Mouse (Mus musculus) hindbrain, embryonic 14.5 days (tissue): Measurements from ENCODE around the gene Lyrm9. TPM values are rescaled to one million over a fixed set of nuclear protein-coding genes. Genes with fewer than 3 reads are reported as not detected.
"Not testable (repeated sequence)": the region's sequence is repeated elsewhere in the genome, so short reads cannot be mapped to it uniquely, and the experiment has no call there.

ENCODE experiments used
- ATAC-seq: fragments of 200-750 bp; cut with Nextera tagmentation; 2 replicates; pipeline ENCODE4 v1.8.0; 2017; ENCODE audit warnings: moderate number of reproducible peaks, mild to moderate bottlenecking, moderate TSS enrichment, moderate library complexity; ENCODE audit not compliant: low FRiP score
- DNase-seq: peaks from one replicate; pipeline ENCODE4 v3.0.0-alpha.2; 2015; ENCODE audit warnings: low spot score
- H3K27ac ChIP-seq: fragments of 300-500 bp; sonication (generic); 2 replicates; pipeline ENCODE4 v1.5.1; 2014; ENCODE audit warnings: mild to moderate bottlenecking, moderate library complexity
- H3K27me3 ChIP-seq: fragments of 300-500 bp; sonication (generic); 2 replicates; pipeline ENCODE4 v1.6.1; 2014; ENCODE audit warnings: mild to moderate bottlenecking, low read length, mixed read lengths; ENCODE audit not compliant: control insufficient read depth, insufficient read depth
- H3K36me3 ChIP-seq: fragments of 300-500 bp; sonication (generic); replicated peaks from 2 replicates; pipeline ENCODE4 v1.6.1; 2014; ENCODE audit not compliant: control insufficient read depth, insufficient read depth
- H3K4me1 ChIP-seq: fragments of 300-500 bp; sonication (generic); replicated peaks from 2 replicates; pipeline ENCODE4 v1.6.1; 2014; ENCODE audit warnings: antibody characterized with exemption, low read length, mixed read lengths; ENCODE audit not compliant: control insufficient read depth, insufficient read depth
- H3K4me2 ChIP-seq: fragments of 300-500 bp; sonication (generic); replicated peaks from 2 replicates; pipeline ENCODE4 v1.6.1; 2014; ENCODE audit warnings: mild to moderate bottlenecking, moderate library complexity
- H3K4me3 ChIP-seq: fragments of 300-500 bp; sonication (generic); replicated peaks from 2 replicates; pipeline ENCODE4 v1.5.1; 2014; ENCODE audit warnings: mild to moderate bottlenecking, low read length
- H3K9ac ChIP-seq: fragments of 300-500 bp; sonication (generic); 2 replicates; pipeline ENCODE4 v1.6.1; 2014
- H3K9me3 ChIP-seq: fragments of 300-500 bp; sonication (generic); 2 replicates; pipeline ENCODE4 v1.6.1; 2016; ENCODE audit warnings: low read length; ENCODE audit not compliant: control insufficient read depth
- WGBS: fragments of 180-500 bp; shearing (Covaris S2); extraction: QIAGEN DNeasy Blood & Tissue Kit; methylation state at CpG from one replicate; pipeline ENCODE4 v1.1.7; 2014; 5-methylcytosine and 5-hydroxymethylcytosine counted together
- polyA plus RNA-seq: library from polyadenylated mRNA; unstranded; fragments of >200 nt; fragmentation: Nextera tagmentation; extraction: Ambion mirVana; gene quantifications from 2 replicates; pipeline ENCODE4 v1.2.1, GENCODE M21; 2014

The Lyrm9 gene
- polyA plus RNA-seq, 1 experiment from 2014 or later: 32.3 TPM

DNA sequence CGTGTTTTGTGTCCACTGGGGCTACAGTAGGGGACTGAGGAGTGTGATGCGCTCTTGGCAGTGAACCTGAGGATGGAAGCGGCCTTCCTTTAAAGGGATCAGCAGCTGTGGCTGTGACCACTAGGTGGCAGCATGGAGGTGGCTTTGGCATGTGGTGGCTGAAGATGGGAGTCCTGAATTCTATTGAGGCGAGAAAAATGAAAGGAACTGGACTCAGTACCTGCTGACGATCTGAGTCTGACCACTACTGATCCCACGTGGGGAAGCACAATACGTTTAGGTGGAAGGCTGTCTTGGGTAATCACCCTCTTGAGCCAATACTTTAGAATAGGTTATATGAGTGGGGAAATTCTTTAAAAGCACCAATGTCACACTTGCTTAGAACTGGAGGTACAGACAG, 29.9 kb downstream of the Lyrm9 start:
- no peak overlapping the region for H3K9ac ChIP-seq
- no peak overlapping the region for H3K4me3 ChIP-seq
- ATAC-seq (no peak), DNase-seq (peak; percentile 88)
- H3K4me1 ChIP-seq: no peaks in the 10 kb centered on the region
- no peaks in the 10 kb centered on the region for H3K27me3 ChIP-seq
- H3K4me2 ChIP-seq: no peak overlapping the region
- WGBS: 10% methylated on average over 7 of the region's 7 CpGs
- no peaks in the 10 kb centered on the region for H3K36me3 ChIP-seq
- no peaks in the 10 kb centered on the region for H3K9me3 ChIP-seq
- no peak overlapping the region for H3K27ac ChIP-seq

DNA sequence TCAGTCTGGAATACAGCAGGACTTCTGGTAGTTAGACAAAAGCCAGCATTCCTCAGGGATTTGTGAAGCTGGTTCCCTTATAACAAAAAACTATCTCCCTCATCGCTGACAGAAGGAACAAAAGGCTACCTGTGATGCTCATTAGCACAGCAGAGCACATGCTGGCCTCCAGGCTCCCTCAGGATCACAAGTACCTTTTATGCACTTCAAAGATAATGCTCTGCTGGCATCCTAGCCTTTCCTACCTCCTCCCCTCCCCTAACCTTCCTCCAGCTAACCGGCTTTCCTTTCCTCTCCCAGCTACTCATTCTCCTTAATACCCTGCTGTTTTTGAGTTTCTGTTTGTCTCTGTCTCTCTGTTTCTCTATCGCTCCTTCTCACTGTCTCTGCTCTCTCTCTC, 31.2 kb downstream of the Lyrm9 start:
- no peak overlapping the region for H3K9ac ChIP-seq
- H3K4me1 ChIP-seq: no peaks in the 10 kb centered on the region
- DNase-seq: no peak
- H3K36me3 ChIP-seq: no peaks in the 10 kb centered on the region
- H3K4me3 ChIP-seq: no peak overlapping the region
- 6% methylated on average over 3 of the region's 3 CpGs for WGBS
- H3K27me3 ChIP-seq: no peaks in the 10 kb centered on the region
- no peak overlapping the region for H3K27ac ChIP-seq
- no peak for ATAC-seq
- H3K9me3 ChIP-seq: no peaks in the 10 kb centered on the region
- no peak overlapping the region for H3K4me2 ChIP-seq

DNA sequence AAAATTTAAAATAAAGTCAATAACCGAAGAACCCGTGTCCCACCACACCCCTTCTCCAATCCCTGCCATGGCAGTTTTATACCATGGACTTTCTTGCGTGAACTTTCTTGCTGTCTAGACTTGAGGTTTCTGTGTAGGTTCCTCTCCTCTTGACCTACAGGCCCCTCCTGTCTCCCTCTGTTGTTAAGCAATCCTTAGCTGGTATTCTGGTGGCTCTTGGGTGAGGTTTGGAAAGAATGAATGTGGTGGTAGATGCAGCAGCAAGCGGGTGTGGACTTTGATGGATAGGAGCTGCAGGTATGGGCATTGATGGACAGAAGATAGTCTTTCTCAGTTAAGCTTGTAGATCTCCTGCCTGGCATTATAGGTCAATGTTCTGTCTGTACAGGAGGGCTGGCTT, 37.5 kb downstream of the Lyrm9 start:
- WGBS: 96% methylated on average over 4 of the region's 4 CpGs
- ATAC-seq: no peak
- no peak overlapping the region for H3K9ac ChIP-seq
- no peak for DNase-seq
- no peaks in the 10 kb centered on the region for H3K27me3 ChIP-seq
- H3K4me1 ChIP-seq: no peaks in the 10 kb centered on the region
- no peaks in the 10 kb centered on the region for H3K36me3 ChIP-seq
- no peaks in the 10 kb centered on the region for H3K9me3 ChIP-seq
- H3K27ac ChIP-seq: no peak overlapping the region
- H3K4me2 ChIP-seq: no peak overlapping the region
- H3K4me3 ChIP-seq: no peak overlapping the region

DNA sequence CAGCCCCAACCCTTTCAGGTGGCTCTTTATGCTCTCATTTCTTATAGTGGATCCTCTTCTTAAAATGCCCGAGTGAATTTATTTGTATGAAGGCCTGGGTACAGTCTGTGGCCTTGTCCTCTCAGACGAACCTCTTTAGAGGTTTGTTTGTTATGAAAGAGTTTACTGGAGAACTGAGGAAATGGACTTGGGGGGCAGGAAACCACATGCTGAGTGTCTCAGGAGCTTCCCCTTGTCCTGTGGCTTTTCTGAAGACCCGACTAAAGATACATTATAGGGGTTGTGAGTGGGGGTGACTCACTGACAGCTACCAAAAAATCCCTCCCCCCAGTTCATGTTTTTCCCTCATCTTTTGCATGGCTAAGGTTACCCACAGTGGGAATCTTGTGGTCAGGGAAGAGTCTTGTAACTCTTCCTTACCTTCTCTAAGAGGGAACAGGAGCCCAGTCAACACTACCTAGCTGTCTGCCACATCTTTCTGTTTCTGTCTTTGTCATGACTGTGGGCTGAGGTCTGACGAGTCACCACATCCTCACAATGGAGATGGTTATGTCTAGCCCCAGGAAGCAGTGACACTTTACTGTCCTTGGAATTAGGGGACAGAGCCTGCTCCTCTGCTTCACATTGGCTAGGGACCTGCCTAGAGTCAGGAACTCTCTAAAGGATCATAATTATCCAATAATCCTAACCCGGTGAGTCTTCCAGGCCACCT, 38.3 kb downstream of the Lyrm9 start:
- WGBS: 81% methylated on average over 5 of the region's 5 CpGs
- Histone ChIP-seq H3K9ac (no peak overlapping the region), H3K36me3 (no peaks in the 10 kb centered on the region), H3K4me3 (no peak overlapping the region), H3K4me1 (no peaks in the 10 kb centered on the region), H3K27me3 (no peaks in the 10 kb centered on the region), H3K9me3 (no peaks in the 10 kb centered on the region), H3K4me2 (no peak overlapping the region), H3K27ac (no peak overlapping the region)
- no peak for ATAC-seq
- no peak for DNase-seq

DNA sequence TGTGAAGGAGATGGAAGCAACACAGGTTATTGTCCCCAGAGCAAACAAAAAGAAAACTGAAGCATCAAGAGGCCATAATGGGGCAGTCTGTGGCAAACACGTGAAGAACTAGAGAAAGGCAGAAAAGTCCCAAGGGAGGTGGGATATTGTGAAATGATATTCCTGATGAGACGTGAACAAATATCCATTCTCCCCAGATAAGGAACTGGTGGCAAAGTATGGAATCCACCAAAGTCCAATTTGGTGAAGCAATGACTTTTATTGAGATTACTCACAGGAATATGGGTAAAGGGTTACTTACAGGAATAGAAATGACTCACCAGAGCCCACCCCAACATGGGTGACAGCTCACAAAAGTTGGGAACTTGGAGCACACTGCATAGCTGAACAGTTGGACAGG, 38.9 kb downstream of the Lyrm9 start:
- Histone ChIP-seq H3K4me3 (no peak overlapping the region), H3K27ac (no peak overlapping the region), H3K27me3 (no peaks in the 10 kb centered on the region), H3K4me2 (no peak overlapping the region), H3K9ac (no peak overlapping the region), H3K4me1 (no peaks in the 10 kb centered on the region), H3K9me3 (no peaks in the 10 kb centered on the region), H3K36me3 (no peaks in the 10 kb centered on the region)
- ATAC-seq: no peak
- DNase-seq: no peak
- 88% methylated on average over 2 of the region's 2 CpGs for WGBS

DNA sequence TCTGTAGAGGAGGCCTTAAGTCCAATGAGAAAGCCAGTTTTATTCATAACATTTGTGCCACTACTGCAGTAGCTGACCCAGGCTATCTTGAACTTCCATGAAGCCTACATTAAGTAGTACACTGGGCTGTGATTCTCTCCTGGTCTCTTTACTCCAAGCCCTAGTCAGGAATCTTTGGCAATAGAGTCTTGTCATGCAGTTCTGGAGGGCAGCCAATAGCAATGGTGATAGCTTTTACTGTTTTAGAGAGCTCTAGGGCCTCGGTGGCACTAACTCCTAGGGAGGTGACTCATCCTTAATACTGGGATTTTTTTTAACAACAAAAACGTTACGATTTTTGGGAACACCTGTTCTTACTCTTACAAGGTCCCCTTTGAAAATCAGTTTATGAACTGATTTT, 40.1 kb downstream of the Lyrm9 start:
- no peak for ATAC-seq
- Histone ChIP-seq H3K36me3 (no peaks in the 10 kb centered on the region), H3K4me2 (no peak overlapping the region), H3K4me1 (no peaks in the 10 kb centered on the region), H3K9me3 (no peaks in the 10 kb centered on the region), H3K9ac (no peak overlapping the region), H3K4me3 (no peak overlapping the region), H3K27ac (no peak overlapping the region), H3K27me3 (no peaks in the 10 kb centered on the region)
- 90% methylated on average over 3 of the region's 3 CpGs for WGBS
- no peak for DNase-seq

DNA sequence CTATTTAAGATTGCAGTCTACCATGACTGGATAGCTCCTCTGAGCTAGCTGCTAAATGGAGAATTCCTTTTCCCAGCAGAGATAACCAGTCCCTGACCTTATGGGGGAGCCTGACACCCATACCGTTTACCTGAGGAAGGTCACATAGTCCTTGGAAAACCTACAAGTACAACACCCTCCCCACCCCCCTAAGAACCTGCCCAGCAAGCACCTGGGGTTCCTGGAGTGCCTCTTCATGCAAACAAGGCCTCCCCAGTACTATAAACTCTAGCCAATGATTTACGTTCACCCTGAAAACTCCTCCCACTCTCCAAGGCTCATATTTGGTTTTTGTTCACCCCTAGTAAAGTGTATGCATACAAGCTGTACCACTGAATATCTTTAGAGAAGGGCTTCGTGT, 41.3 kb downstream of the Lyrm9 start:
- 79% methylated on average over 3 of the region's 3 CpGs for WGBS
- no peaks in the 10 kb centered on the region for H3K4me1 ChIP-seq
- ATAC-seq: no peak
- no peak overlapping the region for H3K4me2 ChIP-seq
- H3K36me3 ChIP-seq: no peaks in the 10 kb centered on the region
- H3K9me3 ChIP-seq: no peaks in the 10 kb centered on the region
- no peak overlapping the region for H3K27ac ChIP-seq
- H3K4me3 ChIP-seq: no peak overlapping the region
- H3K9ac ChIP-seq: no peak overlapping the region
- no peaks in the 10 kb centered on the region for H3K27me3 ChIP-seq
- DNase-seq: no peak

DNA sequence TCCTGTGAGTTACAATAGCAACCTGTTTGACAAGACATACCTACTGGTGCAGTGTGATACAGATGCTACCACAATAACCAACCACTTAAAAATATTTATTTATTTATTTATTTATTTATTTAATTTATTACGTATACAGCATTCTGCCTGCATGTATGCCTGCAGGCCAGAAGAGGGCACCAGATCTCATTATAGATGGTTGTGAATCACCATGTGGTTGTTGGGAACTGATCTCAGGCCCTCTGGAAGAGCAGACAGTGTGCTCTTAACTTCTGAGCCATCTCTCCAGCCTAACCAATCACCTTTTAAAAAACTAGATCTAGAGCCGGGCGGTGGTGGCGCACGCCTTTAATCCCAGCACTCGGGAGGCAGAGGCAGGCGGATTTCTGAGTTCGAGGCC, 42.8 kb downstream of the Lyrm9 start:
- H3K4me3 ChIP-seq, H3K27me3 ChIP-seq, H3K9me3 ChIP-seq, H3K9ac ChIP-seq, DNase-seq, H3K4me2 ChIP-seq, H3K27ac ChIP-seq, H3K36me3 ChIP-seq, H3K4me1 ChIP-seq, ATAC-seq: not testable (repeated sequence)
- 100% methylated on average over 8 of the region's 8 CpGs for WGBS

DNA sequence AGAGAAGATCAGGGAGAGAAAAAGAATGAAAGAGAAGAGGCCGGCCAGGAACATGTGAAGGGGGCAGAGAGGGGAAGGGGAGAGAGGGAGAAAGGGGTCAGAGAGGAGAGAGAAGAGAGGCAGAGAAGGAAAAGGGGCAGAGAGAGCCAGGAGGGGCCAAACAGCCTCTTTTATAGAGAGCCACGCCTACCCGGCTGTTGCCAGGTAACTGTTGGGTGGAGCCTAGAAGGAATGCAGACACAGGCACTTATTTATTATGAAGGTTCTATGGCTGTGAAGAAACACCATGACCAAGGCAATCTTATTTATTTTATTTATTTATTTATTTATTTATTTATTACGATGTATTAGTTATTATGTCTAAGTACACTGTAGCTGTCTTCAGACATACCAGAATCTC, 44.5 kb downstream of the Lyrm9 start:
- Histone ChIP-seq H3K4me3 (no peak overlapping the region), H3K9ac (no peak overlapping the region), H3K4me1 (no peaks in the 10 kb centered on the region), H3K36me3 (no peaks in the 10 kb centered on the region), H3K4me2 (no peak overlapping the region), H3K27ac (no peak overlapping the region), H3K27me3 (no peaks in the 10 kb centered on the region), H3K9me3 (no peaks in the 10 kb centered on the region)
- 78% methylated on average over 4 of the region's 4 CpGs for WGBS
- DNase-seq (no peak), ATAC-seq (no peak)

DNA sequence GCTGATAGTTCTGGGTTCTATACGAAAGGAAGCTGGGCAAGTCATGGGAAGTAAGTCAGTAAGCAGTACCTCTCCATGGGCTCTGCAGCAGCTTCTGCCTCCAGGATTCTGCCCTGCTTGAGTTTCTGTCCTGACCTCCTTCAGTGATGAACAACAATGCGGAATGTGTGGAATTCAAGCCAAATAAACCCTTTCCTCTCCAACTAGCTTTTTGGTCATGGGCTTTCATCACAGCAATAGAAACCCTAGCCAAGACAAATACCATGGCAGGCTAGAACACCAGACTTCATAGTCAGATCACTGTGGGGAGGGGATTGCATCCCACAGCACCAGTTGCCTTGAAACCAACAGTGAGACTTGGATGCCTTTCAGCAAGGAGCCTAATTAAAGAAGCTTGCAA, 46.4 kb downstream of the Lyrm9 start:
- Histone ChIP-seq H3K27me3 (no peaks in the 10 kb centered on the region), H3K9me3 (no peaks in the 10 kb centered on the region), H3K36me3 (no peaks in the 10 kb centered on the region), H3K9ac (no peak overlapping the region), H3K4me2 (no peak overlapping the region), H3K4me1 (no peaks in the 10 kb centered on the region), H3K27ac (no peak overlapping the region), H3K4me3 (no peak overlapping the region)
- WGBS: 52% methylated on average over 2 of the region's 2 CpGs
- no peak for DNase-seq
- no peak for ATAC-seq
